Mouse (Mus musculus): ENCODE measurements around the gene Nrip2. TPM values are rescaled to one million over a fixed set of nuclear protein-coding genes. Genes with fewer than 3 reads are reported as not detected.
A peak's percentile ranks its signal among the peaks of the same experiment; 100 is the strongest.

Gene Nrip2
- polyA plus RNA-seq, 1 experiment from 2014 or later: 3.8 TPM

DNA sequence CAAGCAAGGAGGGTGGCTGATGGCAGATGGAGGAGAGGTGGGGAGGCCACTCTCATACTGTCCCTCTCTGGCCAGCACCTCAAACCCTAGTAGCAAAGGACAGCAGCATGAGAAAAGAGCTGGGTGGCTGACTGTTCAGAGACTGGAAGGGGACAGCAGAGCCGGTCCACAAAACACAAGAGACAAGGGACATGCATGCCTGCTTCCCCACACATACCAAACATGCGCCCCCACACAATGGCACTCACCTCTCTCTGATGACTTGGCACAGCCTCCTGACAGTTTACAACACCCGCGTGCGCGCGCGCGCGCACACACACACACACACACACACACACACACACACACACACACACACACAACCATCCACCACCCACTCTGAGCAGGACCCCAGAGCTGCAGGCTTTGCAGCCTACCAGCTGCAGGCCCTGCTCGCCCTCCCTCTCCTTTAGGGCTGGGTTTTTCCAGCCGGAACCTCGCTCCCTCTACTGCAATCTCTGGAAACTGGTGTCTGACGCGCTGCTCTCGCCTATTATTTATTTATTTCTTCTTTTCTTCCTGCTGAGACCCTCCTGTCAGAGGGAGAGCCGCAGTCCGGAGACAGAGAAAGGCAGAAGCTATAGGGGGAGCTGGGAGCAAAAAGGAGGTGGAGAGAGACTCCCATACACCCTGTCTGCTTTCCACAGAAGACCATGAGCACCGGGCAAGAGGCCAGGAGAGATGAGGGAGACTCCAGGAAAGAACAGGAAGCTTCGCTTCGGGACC is 507 bp downstream of the Nrip2 start:
- ATAC-seq: peak; percentile 80
- Histone ChIP-seq H3K4me2 (peak overlapping the region; percentile 37), H3K27me3 (no peaks in the 10 kb centered on the region), H3K9me3 (replicated peaks) (no peaks in the 10 kb centered on the region), H3K36me3 (ENCODE audit: poor library complexity, severe bottlenecking) (no peaks in the 10 kb centered on the region), H3K4me3 (peak overlapping the region; percentile 3), H3K4me1 (peaks cover 11% of the 10 kb centered on the region; the same call in 1 of the 2 replicates), H3K27ac (peak overlapping the region; percentile 4; the same call in 1 of the 2 replicates), H3K9ac (peak overlapping the region; percentile 27; the same call in 1 of the 2 replicates)
- WGBS: 26% methylated on average over 13 of the region's 21 CpGs

DNA sequence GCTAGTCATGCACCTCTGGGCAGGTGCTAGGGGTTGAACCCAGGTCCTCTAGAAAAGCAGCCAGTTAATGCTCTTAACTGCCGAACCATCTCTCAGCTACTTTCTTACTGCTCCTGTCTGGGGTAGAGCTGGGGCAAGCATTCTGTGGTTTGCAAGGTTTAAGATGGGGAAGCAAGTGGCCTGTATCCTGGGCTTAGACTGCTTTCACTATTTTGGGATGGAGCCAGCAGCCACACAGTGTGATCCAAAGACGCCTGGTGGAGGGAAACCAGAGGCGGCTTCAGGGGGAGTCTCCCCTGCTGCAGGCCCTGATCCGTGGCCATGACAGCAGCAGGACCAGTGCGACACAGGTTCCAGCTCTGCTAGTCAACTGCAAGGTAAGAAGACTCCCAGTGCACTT is 5.6 kb downstream of the Nrip2 start:
- Histone ChIP-seq H3K9ac (no peak overlapping the region), H3K4me2 (no peak overlapping the region), H3K27ac (no peak overlapping the region), H3K27me3 (no peaks in the 10 kb centered on the region), H3K4me3 (no peak overlapping the region), H3K9me3 (replicated peaks) (no peaks in the 10 kb centered on the region), H3K4me1 (peaks cover 5% of the 10 kb centered on the region; the same call in 1 of the 2 replicates), H3K36me3 (ENCODE audit: poor library complexity, severe bottlenecking) (peaks cover 40% of the 10 kb centered on the region)
- 57% methylated on average over 5 of the region's 5 CpGs for WGBS
- no peak for ATAC-seq

DNA sequence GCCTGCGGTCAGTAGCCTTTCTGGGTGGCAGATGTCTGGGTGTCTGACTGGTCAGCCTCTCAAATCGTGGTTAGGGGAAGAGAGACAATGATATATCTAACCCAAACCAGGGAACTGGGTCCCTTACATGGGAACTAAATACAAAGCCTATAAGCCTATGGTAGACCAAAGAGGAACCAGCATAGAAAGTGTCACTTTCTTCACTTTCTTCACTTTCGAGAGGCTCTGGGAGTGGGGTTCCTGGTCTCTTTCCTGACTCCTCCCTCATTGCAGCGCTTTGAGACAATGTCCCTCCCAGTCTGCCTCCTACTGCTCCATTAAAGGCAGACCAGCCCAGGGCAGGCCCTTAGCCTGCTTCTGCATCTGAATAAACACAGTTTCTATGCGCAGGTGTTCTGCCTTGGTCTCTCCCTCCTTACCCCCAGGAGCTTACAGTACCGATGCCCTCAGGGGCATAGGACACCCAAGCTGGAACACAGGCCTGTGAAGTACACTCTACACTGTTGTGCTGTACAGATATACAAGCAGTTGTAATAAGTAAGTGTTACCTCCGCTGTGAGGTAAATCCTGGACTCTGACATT is 9.5 kb downstream of the Nrip2 start:
- ATAC-seq: no peak
- Histone ChIP-seq H3K9ac (no peak overlapping the region), H3K9me3 (replicated peaks) (no peaks in the 10 kb centered on the region), H3K27me3 (no peaks in the 10 kb centered on the region), H3K4me1 (no peaks in the 10 kb centered on the region), H3K36me3 (ENCODE audit: poor library complexity, severe bottlenecking) (peaks cover 77% of the 10 kb centered on the region), H3K4me3 (no peak overlapping the region), H3K4me2 (no peak overlapping the region), H3K27ac (no peak overlapping the region)
- WGBS: 92% methylated on average over 7 of the region's 7 CpGs

DNA sequence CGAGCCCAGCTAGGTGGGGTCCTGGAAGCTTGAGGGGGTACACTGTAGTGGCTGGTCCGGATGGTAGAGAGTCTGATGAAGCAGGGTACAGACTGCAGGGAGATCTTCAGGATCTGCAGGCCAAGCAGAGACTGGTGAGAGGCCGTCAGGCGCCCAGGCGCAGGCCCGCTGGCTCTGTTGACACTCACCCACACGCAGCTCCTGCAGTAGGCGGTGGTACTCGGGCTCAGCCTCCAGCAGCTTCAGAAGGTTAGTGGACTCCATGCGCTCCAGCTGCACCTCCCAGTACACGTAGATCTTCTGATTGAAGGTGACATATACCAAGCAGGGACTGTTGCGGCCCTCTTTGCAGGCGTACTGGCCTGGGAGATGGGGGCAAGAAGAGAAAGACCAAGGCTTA is 11.2 kb downstream of the Nrip2 start:
- ATAC-seq: no peak
- H3K9me3 ChIP-seq (replicated peaks): no peaks in the 10 kb centered on the region
- H3K4me2 ChIP-seq: no peak overlapping the region
- no peaks in the 10 kb centered on the region for H3K4me1 ChIP-seq
- H3K4me3 ChIP-seq: no peak overlapping the region
- no peaks in the 10 kb centered on the region for H3K27me3 ChIP-seq
- no peak overlapping the region for H3K9ac ChIP-seq
- H3K36me3 ChIP-seq (ENCODE audit: poor library complexity, severe bottlenecking): peaks cover 85% of the 10 kb centered on the region
- WGBS: 95% methylated on average over 13 of the region's 13 CpGs
- no peak overlapping the region for H3K27ac ChIP-seq

DNA sequence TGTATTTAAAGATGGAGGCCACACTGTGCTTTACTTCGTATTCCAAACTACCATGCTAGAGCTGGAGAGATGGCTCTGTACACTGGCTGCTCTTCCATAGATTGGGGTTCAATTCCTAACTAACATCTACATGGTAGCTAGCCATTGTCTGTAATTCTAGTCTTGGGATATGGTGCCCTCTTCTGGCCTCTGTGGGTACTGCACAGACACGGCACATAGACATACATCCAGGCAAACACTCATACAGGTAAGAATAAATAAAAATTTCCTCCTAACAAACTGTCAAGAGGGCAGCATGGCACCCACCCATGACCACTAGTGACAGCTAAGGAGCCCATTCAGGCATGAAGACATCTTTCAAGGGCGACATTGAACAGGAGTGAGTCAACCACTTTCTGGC is 12.0 kb downstream of the Nrip2 start:
- H3K27me3 ChIP-seq: no peaks in the 10 kb centered on the region
- no peak overlapping the region for H3K27ac ChIP-seq
- H3K36me3 ChIP-seq (ENCODE audit: poor library complexity, severe bottlenecking): peaks cover 87% of the 10 kb centered on the region
- no peaks in the 10 kb centered on the region for H3K9me3 ChIP-seq (replicated peaks)
- no peak overlapping the region for H3K9ac ChIP-seq
- no peak overlapping the region for H3K4me2 ChIP-seq
- no peak overlapping the region for H3K4me3 ChIP-seq
- WGBS: 23% methylated on average over 3 of the region's 3 CpGs
- ATAC-seq: peak; percentile 75
- H3K4me1 ChIP-seq: no peaks in the 10 kb centered on the region

DNA sequence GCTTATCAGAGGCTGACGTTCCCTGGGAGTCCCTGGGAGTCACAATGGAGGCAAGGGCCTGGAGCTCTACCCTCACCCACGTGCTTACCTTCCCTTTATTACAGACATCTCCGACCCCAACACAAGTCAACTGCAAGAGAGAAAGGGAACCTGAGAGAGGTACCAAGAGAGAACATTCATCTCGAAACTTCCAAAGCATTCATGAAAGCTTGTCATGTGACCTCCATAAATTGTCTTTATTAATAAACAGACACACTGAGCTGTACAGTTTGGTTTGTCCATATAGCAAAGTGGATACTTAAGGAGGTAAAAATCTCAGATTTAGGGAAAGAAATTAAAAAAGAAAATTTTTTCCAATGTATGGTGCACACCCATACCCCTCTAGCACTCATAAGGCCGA is 17.1 kb downstream of the Nrip2 start:
- no peaks in the 10 kb centered on the region for H3K9me3 ChIP-seq (replicated peaks)
- H3K27ac ChIP-seq: no peak overlapping the region
- no peak for ATAC-seq
- H3K4me3 ChIP-seq: no peak overlapping the region
- WGBS: 92% methylated on average over 5 of the region's 5 CpGs
- no peaks in the 10 kb centered on the region for H3K27me3 ChIP-seq
- no peak overlapping the region for H3K4me2 ChIP-seq
- no peak overlapping the region for H3K9ac ChIP-seq
- H3K36me3 ChIP-seq (ENCODE audit: poor library complexity, severe bottlenecking): peaks cover 40% of the 10 kb centered on the region
- H3K4me1 ChIP-seq: no peaks in the 10 kb centered on the region

DNA sequence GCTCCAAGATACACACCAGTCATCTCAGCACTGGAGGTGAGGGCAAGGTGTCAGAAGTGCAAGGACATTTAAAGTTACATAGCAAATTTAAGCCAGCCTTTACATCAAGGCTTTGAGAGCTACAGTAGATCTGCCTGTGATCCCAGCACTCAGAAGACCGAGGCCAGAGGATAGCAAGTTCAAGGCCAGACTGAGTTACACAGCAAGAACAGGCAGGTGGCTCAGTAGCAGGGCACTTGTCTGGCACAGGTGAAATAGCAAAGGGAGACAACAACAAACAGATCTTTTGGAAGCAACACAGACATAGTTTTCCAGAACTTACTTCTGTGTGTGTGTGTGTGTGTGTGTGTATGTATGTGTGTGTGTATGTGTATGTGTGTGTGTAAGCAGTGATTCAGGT is 19.0 kb downstream of the Nrip2 start:
- no peak overlapping the region for H3K4me2 ChIP-seq
- no peak overlapping the region for H3K9ac ChIP-seq
- H3K4me3 ChIP-seq: no peak overlapping the region
- H3K9me3 ChIP-seq (replicated peaks): no peaks in the 10 kb centered on the region
- peaks cover 21% of the 10 kb centered on the region for H3K36me3 ChIP-seq (ENCODE audit: poor library complexity, severe bottlenecking)
- 93% methylated on average over 1 of the region's 1 CpGs for WGBS
- no peak for ATAC-seq
- H3K27ac ChIP-seq: no peak overlapping the region
- H3K27me3 ChIP-seq: no peaks in the 10 kb centered on the region
- H3K4me1 ChIP-seq: no peaks in the 10 kb centered on the region

DNA sequence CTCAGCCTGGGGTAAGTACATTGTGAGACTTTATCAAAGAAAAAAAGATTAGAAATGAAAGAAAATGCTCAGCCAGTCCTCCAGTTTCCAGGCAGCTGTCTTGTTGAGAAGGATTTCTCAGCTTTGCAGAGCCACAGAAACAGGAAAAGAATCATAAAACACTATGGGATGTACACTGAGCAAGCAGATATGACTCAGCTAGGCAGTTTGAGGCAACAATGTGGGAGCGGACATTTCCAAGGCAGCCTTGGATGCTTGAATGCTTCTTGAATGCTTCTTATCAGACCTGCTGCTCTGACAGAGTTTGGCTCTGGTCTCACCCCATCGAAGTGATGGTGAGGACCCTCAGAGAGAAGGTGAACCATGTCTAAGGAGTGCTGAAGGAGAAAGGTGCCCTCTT is 21.9 kb downstream of the Nrip2 start:
- H3K9me3 ChIP-seq (replicated peaks): no peaks in the 10 kb centered on the region
- no peak overlapping the region for H3K4me3 ChIP-seq
- H3K36me3 ChIP-seq (ENCODE audit: poor library complexity, severe bottlenecking): peaks cover 5% of the 10 kb centered on the region; the same call in 1 of the 2 replicates
- H3K9ac ChIP-seq: no peak overlapping the region
- no peaks in the 10 kb centered on the region for H3K27me3 ChIP-seq
- H3K4me2 ChIP-seq: no peak overlapping the region
- H3K27ac ChIP-seq: no peak overlapping the region
- ATAC-seq: no peak
- peaks cover 7% of the 10 kb centered on the region for H3K4me1 ChIP-seq
- WGBS: 98% methylated on average over 2 of the region's 2 CpGs

DNA sequence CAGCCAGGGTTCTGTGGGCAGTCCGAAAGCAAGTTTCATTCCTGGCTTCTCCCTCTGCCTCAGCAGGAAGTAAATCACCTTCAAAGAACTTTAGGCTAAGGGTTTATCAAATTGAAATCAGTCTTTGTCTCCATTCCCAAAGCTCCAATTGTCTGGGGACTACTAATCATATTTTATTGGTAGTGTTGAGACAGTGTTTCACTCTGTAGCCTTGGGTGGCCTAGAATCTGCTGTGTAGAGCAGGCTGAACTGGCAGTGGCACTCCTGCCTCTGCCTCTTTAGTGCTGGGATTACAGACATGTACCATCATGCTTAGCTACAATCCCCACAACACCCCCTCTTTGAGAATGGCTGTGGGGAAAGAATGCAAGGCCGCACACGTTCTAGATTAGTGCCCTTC is 22.4 kb downstream of the Nrip2 start:
- 95% methylated on average over 3 of the region's 3 CpGs for WGBS
- Histone ChIP-seq H3K9me3 (replicated peaks) (no peaks in the 10 kb centered on the region), H3K4me2 (no peak overlapping the region), H3K36me3 (ENCODE audit: poor library complexity, severe bottlenecking) (peaks cover 3% of the 10 kb centered on the region; the same call in 1 of the 2 replicates), H3K4me3 (no peak overlapping the region), H3K27me3 (no peaks in the 10 kb centered on the region), H3K27ac (no peak overlapping the region), H3K4me1 (peaks cover 7% of the 10 kb centered on the region), H3K9ac (no peak overlapping the region)
- no peak for ATAC-seq

DNA sequence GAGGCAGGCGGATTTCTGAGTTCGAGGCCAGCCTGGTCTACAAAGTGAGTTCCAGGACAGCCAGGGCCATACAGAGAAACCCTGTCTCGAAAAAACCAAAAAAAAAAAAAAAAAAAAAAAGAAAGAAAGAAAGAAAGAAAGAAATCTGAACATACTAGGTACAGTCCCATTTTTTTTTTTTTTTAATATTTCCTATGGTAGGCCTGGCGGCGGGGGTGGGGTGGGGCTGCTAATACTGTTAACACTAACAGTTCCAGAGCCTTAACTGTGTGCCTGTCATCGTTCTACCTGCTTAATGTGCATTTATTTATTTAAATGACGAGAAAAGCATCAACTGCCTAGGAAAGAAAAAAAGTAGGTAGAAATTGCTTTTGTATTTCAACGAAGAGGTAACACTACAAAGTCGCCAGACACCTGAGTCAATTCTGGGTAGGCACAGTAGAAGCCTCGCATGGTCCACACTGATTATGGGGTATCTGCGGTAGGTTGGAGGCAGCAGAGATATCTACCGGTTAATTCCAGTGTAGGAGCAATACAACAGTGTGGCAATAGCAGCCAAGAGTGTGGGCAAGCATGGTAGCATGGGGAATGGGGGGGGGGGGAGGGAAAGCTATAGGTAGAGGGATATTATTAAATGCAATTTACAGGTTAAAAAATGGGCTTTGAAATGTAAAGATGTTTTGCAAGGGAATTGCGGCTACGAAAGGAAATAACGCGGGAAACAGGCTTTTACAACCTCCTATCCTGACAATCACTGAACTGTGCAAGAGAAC is 24.6 kb downstream of the Nrip2 start:
- Histone ChIP-seq H3K9me3 (replicated peaks) (no peaks in the 10 kb centered on the region), H3K4me1 (peaks cover 7% of the 10 kb centered on the region), H3K27ac (peak overlapping the region; percentile 91), H3K9ac (peak overlapping the region; percentile 74), H3K4me2 (peak overlapping the region; percentile 68), H3K36me3 (ENCODE audit: poor library complexity, severe bottlenecking) (peaks cover 15% of the 10 kb centered on the region), H3K27me3 (no peaks in the 10 kb centered on the region), H3K4me3 (peak overlapping the region; percentile 61)
- peak; percentile 47 for ATAC-seq
- 49% methylated on average over 16 of the region's 16 CpGs for WGBS

DNA sequence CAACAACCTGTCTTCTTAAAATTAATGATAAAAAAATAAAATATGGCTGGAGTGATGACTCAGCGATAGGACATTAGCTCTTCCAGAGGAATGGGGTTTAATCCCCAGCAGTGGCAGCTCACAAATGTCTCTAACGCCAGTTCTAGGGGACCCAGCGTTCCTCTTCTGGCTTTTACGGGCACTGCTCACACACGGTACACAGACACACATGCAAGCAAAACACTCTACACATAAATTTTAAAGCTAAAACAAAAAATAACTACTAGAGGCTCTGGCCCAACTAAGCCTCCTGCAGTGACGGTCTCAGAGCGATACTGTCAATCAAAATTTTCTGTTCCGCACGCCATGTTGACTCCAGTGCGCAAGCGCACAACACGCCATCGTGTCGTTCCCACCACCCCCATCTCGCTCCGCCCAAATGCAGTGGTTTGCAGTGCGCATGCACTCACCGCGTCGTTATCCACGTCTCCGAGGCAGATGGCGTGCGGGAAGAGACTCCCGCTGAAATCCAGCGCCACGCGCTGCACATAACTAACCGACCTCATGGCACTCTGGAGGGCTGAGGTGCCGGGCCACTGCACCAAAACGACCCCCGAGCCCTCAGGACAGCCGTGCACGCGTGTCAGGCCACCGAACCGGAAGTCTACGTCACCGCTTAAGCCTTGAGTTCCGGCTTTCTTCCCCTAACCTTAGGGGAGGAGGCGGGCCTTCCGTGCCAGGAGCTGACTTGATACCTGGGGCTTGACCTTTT is 25.3 kb downstream of the Nrip2 start, which contains the start of gene Itfg2:
Gene Itfg2, minus strand, starts transcription at position 663 of the 751 bp plus-strand sequence.
- Histone ChIP-seq H3K27me3 (no peaks in the 10 kb centered on the region), H3K4me3 (peak within 1 kb of the TSS; percentile 61), H3K9me3 (replicated peaks) (no peaks in the 10 kb centered on the region), H3K4me2 (peak within 1 kb of the TSS; percentile 68), H3K36me3 (ENCODE audit: poor library complexity, severe bottlenecking) (peaks cover 23% of the 10 kb centered on the region), H3K9ac (peak within 1 kb of the TSS; percentile 74), H3K4me1 (peaks cover 7% of the 10 kb centered on the region), H3K27ac (peak within 1 kb of the TSS; percentile 91)
- WGBS: 0% methylated on average over 42 of the region's 42 CpGs
- peak; percentile 96 for ATAC-seq
